Mouse (Mus musculus): ENCODE measurements around the gene H2-Ab1. TPM values are rescaled to one million over a fixed set of nuclear protein-coding genes. Genes with fewer than 3 reads are reported as not detected.

The H2-Ab1 gene
- polyA plus RNA-seq, 1 experiment from 2014 or later: 1.7 TPM

DNA sequence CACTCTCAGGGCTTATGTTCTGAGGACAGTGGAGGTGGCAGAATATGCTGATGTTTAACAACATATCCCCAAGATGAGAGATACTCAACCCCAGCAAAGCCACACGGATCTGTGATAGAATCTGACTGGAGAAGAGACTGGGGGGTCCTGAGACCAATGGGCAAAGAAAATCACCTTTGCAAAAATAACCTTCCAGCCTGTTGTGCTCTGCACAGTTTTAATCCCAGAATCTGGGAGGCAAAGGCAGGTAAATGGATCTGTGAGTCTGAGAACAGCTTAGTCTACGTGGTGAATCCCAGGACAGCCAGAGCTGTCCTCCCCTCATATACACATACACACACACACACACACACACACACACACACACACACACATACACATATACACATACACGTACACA lies 8.1 kb upstream of the H2-Ab1 start:
- Histone ChIP-seq H3K4me3 (ENCODE audit: low read length) (no peak overlapping the region), H3K4me2 (ENCODE audit: low read length) (no peak overlapping the region), H3K4me1 (ENCODE audit: control insufficient read depth, insufficient read depth, low read depth, low read length) (no peaks in the 10 kb centered on the region), H3K36me3 (ENCODE audit: control insufficient read depth, insufficient read depth, low read length) (no peaks in the 10 kb centered on the region), H3K9ac (ENCODE audit: low read depth, low read length) (no peak overlapping the region), H3K27ac (ENCODE audit: low read depth, low read length) (no peak overlapping the region), H3K9me3 (ENCODE audit: control insufficient read depth, low read length) (no peaks in the 10 kb centered on the region), H3K27me3 (replicated peaks; ENCODE audit: control insufficient read depth, insufficient read depth, low read length) (no peaks in the 10 kb centered on the region)
- ATAC-seq: no peak
- 46% methylated on average over 3 of the region's 3 CpGs for WGBS

DNA sequence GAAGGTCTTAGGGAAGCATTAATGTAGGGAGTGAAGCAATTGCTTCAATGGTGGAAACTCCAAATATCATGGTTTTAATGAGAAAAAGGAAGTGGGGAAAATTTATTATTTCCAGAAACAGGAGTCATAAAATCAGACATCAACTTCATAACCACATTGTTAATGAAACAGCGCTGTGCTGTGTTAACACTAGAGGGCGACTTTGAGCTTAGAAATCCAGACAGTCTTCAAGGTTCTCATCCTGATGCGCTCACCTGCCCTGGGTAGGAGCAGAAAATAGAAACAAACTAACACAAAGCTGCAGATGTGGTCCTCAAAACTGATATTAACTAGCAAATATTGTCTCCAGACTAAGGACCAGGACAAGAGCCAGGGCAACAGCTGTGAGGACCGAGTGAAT lies 7.6 kb upstream of the H2-Ab1 start:
- Histone ChIP-seq H3K27me3 (replicated peaks; ENCODE audit: control insufficient read depth, insufficient read depth, low read length) (no peaks in the 10 kb centered on the region), H3K4me3 (ENCODE audit: low read length) (no peak overlapping the region), H3K4me2 (ENCODE audit: low read length) (no peak overlapping the region), H3K9me3 (ENCODE audit: control insufficient read depth, low read length) (no peaks in the 10 kb centered on the region), H3K9ac (ENCODE audit: low read depth, low read length) (no peak overlapping the region), H3K36me3 (ENCODE audit: control insufficient read depth, insufficient read depth, low read length) (no peaks in the 10 kb centered on the region), H3K27ac (ENCODE audit: low read depth, low read length) (no peak overlapping the region), H3K4me1 (ENCODE audit: control insufficient read depth, insufficient read depth, low read depth, low read length) (no peaks in the 10 kb centered on the region)
- 20% methylated on average over 4 of the region's 4 CpGs for WGBS
- no peak for ATAC-seq

DNA sequence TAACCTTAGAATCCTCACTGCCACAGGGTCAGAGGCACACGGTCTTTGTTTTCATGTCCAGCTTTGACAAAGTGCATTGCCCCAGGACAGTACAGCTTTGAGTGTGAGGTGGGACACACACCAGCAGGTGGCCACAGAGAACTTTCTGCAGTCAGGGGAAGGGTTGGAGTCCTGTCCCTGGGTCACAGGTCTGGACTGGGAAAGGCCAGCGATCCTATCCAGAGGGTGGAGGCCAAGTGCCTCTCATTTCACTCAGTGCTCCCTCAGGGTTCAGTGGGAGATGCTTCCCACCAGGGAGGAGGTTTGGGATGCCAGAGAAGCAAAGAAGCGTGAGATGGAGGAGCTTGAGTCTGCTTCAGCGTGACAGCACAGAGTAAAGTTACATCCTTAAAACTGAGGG lies 5.8 kb upstream of the H2-Ab1 start:
- Histone ChIP-seq H3K27ac (ENCODE audit: low read depth, low read length) (no peak overlapping the region), H3K4me3 (ENCODE audit: low read length) (no peak overlapping the region), H3K27me3 (replicated peaks; ENCODE audit: control insufficient read depth, insufficient read depth, low read length) (no peaks in the 10 kb centered on the region), H3K9me3 (ENCODE audit: control insufficient read depth, low read length) (no peaks in the 10 kb centered on the region), H3K4me2 (ENCODE audit: low read length) (no peak overlapping the region), H3K36me3 (ENCODE audit: control insufficient read depth, insufficient read depth, low read length) (no peaks in the 10 kb centered on the region), H3K4me1 (ENCODE audit: control insufficient read depth, insufficient read depth, low read depth, low read length) (no peaks in the 10 kb centered on the region), H3K9ac (ENCODE audit: low read depth, low read length) (no peak overlapping the region)
- WGBS: 50% methylated on average over 4 of the region's 4 CpGs
- ATAC-seq: no peak

DNA sequence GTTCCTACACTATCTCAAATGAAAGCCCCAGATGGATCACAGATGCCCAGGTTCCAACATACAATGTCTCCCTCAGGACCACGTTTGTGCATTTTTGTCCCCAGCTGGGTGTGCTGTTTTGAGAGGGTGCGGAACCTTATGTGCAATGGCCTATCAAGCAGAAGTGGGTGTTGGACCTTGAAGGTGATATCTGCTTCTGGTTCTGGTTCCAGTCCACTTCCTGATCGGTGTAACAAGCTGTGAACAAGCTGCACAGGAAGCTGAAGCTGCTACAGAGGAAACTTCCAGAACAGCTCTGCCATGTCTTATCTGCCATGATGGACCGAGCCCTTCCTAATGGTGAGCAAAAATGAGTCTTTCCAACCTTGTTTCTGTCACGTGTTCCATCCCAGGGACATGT lies 988 bp upstream of the H2-Ab1 start:
- no peaks in the 10 kb centered on the region for H3K36me3 ChIP-seq (ENCODE audit: control insufficient read depth, insufficient read depth, low read length)
- H3K9me3 ChIP-seq (ENCODE audit: control insufficient read depth, low read length): no peaks in the 10 kb centered on the region
- H3K4me1 ChIP-seq (ENCODE audit: control insufficient read depth, insufficient read depth, low read depth, low read length): no peaks in the 10 kb centered on the region
- H3K4me3 ChIP-seq (ENCODE audit: low read length): no peak overlapping the region
- H3K27me3 ChIP-seq (replicated peaks; ENCODE audit: control insufficient read depth, insufficient read depth, low read length): no peaks in the 10 kb centered on the region
- H3K9ac ChIP-seq (ENCODE audit: low read depth, low read length): no peak overlapping the region
- 82% methylated on average over 5 of the region's 5 CpGs for whole genome bisulfite sequencing
- ATAC-seq: no peak
- no peak overlapping the region for H3K4me2 ChIP-seq (ENCODE audit: low read length)
- no peak overlapping the region for H3K27ac ChIP-seq (ENCODE audit: low read depth, low read length)

DNA sequence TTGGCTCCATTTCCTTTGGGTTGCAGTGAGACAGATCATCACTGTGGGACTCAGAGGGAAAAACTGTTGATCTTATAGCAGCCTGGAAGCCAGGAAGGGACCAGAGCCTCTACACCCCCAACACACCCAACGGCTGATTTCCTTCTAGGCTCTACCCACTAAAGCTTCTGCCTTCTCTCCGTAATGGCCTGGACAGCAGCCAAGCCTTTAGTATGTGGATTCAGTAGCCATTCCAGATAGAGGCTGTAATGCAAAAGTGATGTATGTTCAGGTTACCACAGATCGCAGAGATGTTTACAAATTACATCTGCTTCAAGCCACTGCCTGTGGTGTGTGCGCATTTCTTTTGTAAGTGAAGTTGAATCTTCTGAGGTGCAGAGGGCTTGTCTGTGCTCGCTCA lies 3.1 kb downstream of the H2-Ab1 start:
- Histone ChIP-seq H3K27me3 (replicated peaks; ENCODE audit: control insufficient read depth, insufficient read depth, low read length) (no peaks in the 10 kb centered on the region), H3K27ac (ENCODE audit: low read depth, low read length) (no peak overlapping the region), H3K9ac (ENCODE audit: low read depth, low read length) (no peak overlapping the region), H3K36me3 (ENCODE audit: control insufficient read depth, insufficient read depth, low read length) (no peaks in the 10 kb centered on the region), H3K4me2 (ENCODE audit: low read length) (no peak overlapping the region), H3K9me3 (ENCODE audit: control insufficient read depth, low read length) (no peaks in the 10 kb centered on the region), H3K4me3 (ENCODE audit: low read length) (no peak overlapping the region), H3K4me1 (ENCODE audit: control insufficient read depth, insufficient read depth, low read depth, low read length) (peaks cover 10% of the 10 kb centered on the region)
- 73% methylated on average over 5 of the region's 5 CpGs for WGBS
- ATAC-seq: no peak

DNA sequence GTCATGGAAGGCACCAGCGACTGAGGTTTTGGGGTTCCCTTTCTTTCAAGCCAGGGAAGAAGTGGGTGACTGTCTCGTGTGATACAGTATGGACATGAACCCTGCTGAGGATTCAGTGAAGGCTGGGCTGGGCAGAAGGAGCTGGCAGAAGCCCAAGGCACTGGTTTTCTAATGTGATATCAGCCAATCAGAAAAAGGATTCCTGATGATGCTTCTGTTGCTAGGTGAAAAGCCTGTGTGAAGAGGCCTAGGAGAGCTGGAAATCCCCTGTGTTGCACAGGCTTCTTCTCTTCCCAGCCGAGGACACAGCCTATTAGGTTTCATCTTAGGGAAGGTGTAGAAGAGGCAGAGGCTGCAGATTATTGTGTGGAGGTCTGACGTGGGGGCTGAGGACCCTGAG lies 4.0 kb downstream of the H2-Ab1 start:
- Histone ChIP-seq H3K9ac (ENCODE audit: low read depth, low read length) (no peak overlapping the region), H3K27me3 (replicated peaks; ENCODE audit: control insufficient read depth, insufficient read depth, low read length) (no peaks in the 10 kb centered on the region), H3K9me3 (ENCODE audit: control insufficient read depth, low read length) (no peaks in the 10 kb centered on the region), H3K27ac (ENCODE audit: low read depth, low read length) (no peak overlapping the region), H3K36me3 (ENCODE audit: control insufficient read depth, insufficient read depth, low read length) (no peaks in the 10 kb centered on the region), H3K4me2 (ENCODE audit: low read length) (no peak overlapping the region), H3K4me3 (ENCODE audit: low read length) (no peak overlapping the region), H3K4me1 (ENCODE audit: control insufficient read depth, insufficient read depth, low read depth, low read length) (peaks cover 10% of the 10 kb centered on the region)
- WGBS: 22% methylated on average over 4 of the region's 4 CpGs
- ATAC-seq: peak; percentile 72

DNA sequence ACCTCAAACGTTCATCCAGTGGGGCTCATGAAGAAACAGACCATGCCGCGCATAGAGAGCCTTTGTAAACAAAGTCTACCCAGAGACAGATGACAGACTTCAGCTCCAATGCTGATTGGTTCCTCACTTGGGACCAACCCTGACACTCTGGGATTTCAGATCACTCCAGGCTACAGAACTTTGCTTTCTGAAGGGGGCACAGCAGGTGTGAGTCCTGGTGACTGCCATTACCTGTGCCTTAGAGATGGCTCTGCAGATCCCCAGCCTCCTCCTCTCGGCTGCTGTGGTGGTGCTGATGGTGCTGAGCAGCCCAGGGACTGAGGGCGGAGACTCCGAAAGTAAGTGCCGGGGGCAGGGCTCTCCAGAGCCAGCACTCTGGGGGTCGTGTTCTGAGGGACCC lies 5.6 kb downstream of the H2-Ab1 start:
- H3K4me3 ChIP-seq (ENCODE audit: low read length): peak overlapping the region; percentile 45
- peak overlapping the region; percentile 95 for H3K4me2 ChIP-seq (ENCODE audit: low read length)
- 0% methylated on average over 8 of the region's 8 CpGs for WGBS
- no peaks in the 10 kb centered on the region for H3K9me3 ChIP-seq (ENCODE audit: control insufficient read depth, low read length)
- H3K36me3 ChIP-seq (ENCODE audit: control insufficient read depth, insufficient read depth, low read length): no peaks in the 10 kb centered on the region
- H3K9ac ChIP-seq (ENCODE audit: low read depth, low read length): peak overlapping the region; percentile 36; the same call in 1 of the 2 replicates
- peaks cover 10% of the 10 kb centered on the region for H3K4me1 ChIP-seq (ENCODE audit: control insufficient read depth, insufficient read depth, low read depth, low read length)
- peak; percentile 83 for ATAC-seq
- no peak overlapping the region for H3K27ac ChIP-seq (ENCODE audit: low read depth, low read length)
- H3K27me3 ChIP-seq (replicated peaks; ENCODE audit: control insufficient read depth, insufficient read depth, low read length): no peaks in the 10 kb centered on the region

DNA sequence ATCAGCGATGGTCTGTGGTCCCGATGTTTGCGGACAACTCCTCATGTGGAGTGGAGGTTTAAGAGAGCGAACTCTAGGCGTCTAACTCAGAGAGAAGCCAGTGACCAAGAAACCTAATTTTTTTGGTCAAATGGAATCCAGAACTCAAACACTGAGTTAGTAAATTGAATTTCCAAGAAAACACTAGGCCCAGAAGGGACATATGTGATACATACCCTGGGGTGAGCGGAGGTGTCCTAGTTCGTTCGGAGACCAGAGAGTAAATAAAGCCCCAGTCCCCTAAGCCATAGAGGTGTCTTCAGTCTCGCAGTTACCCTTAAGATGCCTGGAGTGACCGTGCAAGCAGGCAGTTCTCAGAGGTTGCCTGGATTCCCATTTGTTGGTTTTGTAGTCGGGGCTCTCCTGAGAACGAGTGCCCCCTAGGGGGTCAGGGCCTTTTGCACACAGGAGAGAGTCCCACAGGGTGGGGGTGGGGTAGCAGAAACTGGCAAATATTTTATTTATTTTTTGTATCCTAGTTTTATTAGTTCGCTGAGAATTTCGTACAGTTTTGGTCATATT lies 6.4 kb downstream of the H2-Ab1 start:
- WGBS: 4% methylated on average over 14 of the region's 14 CpGs
- ATAC-seq: no peak
- Histone ChIP-seq H3K4me3 (ENCODE audit: low read length) (peak overlapping the region; percentile 53), H3K27ac (ENCODE audit: low read depth, low read length) (no peak overlapping the region), H3K9me3 (ENCODE audit: control insufficient read depth, low read length) (no peaks in the 10 kb centered on the region), H3K4me2 (ENCODE audit: low read length) (peak overlapping the region; percentile 95), H3K9ac (ENCODE audit: low read depth, low read length) (no peak overlapping the region), H3K4me1 (ENCODE audit: control insufficient read depth, insufficient read depth, low read depth, low read length) (peaks cover 10% of the 10 kb centered on the region), H3K27me3 (replicated peaks; ENCODE audit: control insufficient read depth, insufficient read depth, low read length) (no peaks in the 10 kb centered on the region), H3K36me3 (ENCODE audit: control insufficient read depth, insufficient read depth, low read length) (no peaks in the 10 kb centered on the region)

DNA sequence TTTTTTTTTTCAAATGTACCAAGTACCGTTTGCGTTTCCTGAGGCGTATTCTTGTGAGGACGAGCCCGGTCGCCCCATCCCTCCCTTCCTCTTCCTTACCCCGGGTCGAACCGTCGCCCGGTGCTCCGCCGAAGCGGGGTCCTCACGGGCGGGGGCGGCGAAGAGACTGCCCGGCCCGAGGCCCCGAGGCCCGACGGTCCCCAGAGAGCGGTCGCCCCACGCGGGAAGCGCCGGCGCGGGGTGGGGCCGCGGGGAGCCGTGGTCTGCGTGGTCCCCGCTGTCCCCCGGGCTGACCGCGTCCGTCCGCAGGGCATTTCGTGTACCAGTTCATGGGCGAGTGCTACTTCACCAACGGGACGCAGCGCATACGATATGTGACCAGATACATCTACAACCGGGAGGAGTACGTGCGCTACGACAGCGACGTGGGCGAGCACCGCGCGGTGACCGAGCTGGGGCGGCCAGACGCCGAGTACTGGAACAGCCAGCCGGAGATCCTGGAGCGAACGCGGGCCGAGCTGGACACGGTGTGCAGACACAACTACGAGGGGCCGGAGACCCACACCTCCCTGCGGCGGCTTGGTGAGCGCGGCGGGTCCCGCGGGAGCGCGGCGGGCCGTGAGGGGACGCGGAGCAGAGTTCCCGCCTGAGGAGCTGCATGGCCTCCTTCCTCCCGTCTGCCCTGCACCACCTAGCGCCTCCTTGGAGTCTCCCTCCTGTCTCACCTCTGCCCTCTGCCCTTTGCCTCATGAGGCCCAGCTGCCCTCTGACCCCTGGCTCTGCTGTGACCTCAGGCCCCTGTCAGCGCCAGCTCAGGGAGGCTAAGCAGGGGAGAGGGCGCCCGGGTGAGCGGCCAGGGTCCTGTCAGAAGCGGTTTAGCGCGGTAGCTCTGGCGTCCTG lies 7.2 kb downstream of the H2-Ab1 start:
- Histone ChIP-seq H3K27me3 (replicated peaks; ENCODE audit: control insufficient read depth, insufficient read depth, low read length) (no peaks in the 10 kb centered on the region), H3K4me1 (ENCODE audit: control insufficient read depth, insufficient read depth, low read depth, low read length) (peaks cover 10% of the 10 kb centered on the region), H3K4me2 (ENCODE audit: low read length) (peak overlapping the region; percentile 95), H3K4me3 (ENCODE audit: low read length) (peak overlapping the region; percentile 53), H3K36me3 (ENCODE audit: control insufficient read depth, insufficient read depth, low read length) (no peaks in the 10 kb centered on the region), H3K9me3 (ENCODE audit: control insufficient read depth, low read length) (no peaks in the 10 kb centered on the region), H3K9ac (ENCODE audit: low read depth, low read length) (peak overlapping the region; percentile 58), H3K27ac (ENCODE audit: low read depth, low read length) (no peak overlapping the region)
- ATAC-seq: no peak
- 2% methylated on average over 78 of the region's 93 CpGs for WGBS

All from hindbrain, embryonic 16.5 days (tissue).